Mouse (Mus musculus) heart, embryonic 12.5 days (tissue): ENCODE measurements around the gene Arhgdib. TPM values are rescaled to one million over a fixed set of nuclear protein-coding genes. Genes with fewer than 3 reads are reported as not detected.

Experiments used
- ATAC-seq: fragments of 200-750 bp; cut with Nextera tagmentation; 2 replicates; pipeline ENCODE4 v1.8.0; 2017; ENCODE audit warnings: moderate TSS enrichment, moderate library complexity; ENCODE audit not compliant: insufficient number of reproducible peaks, low FRiP score
- H3K27ac ChIP-seq: fragments of 300-500 bp; sonication (generic); 2 replicates; pipeline ENCODE4 v1.5.1; 2016; ENCODE audit warnings: mild to moderate bottlenecking, moderate library complexity; ENCODE audit not compliant: poor library complexity, severe bottlenecking
- H3K27me3 ChIP-seq: fragments of 300-500 bp; sonication (generic); replicated peaks from 2 replicates; pipeline ENCODE4 v1.6.1; 2016; ENCODE audit warnings: mild to moderate bottlenecking, moderate library complexity
- H3K36me3 ChIP-seq: fragments of 300-500 bp; sonication (generic); 2 replicates; pipeline ENCODE4 v1.6.1; 2016; ENCODE audit warnings: mild to moderate bottlenecking, moderate library complexity
- H3K4me1 ChIP-seq: fragments of 300-500 bp; sonication (generic); replicated peaks from 2 replicates; pipeline ENCODE4 v1.6.1; 2016; ENCODE audit warnings: mild to moderate bottlenecking
- H3K4me2 ChIP-seq: fragments of 300-500 bp; sonication (generic); 2 replicates; pipeline ENCODE4 v1.6.1; 2016; ENCODE audit warnings: mild to moderate bottlenecking, moderate library complexity
- H3K4me3 ChIP-seq: fragments of 300-500 bp; sonication (generic); 2 replicates; pipeline ENCODE4 v1.5.1; 2016; ENCODE audit warnings: mild to moderate bottlenecking
- H3K9ac ChIP-seq: fragments of 300-500 bp; sonication (generic); 2 replicates; pipeline ENCODE4 v1.6.1; 2016; ENCODE audit warnings: mild to moderate bottlenecking, moderate library complexity
- H3K9me3 ChIP-seq: fragments of 300-500 bp; sonication (generic); replicated peaks from 2 replicates; pipeline ENCODE4 v1.6.1; 2016; ENCODE audit warnings: mild to moderate bottlenecking, moderate library complexity
- WGBS: fragments of 180-500 bp; shearing (Covaris S2); methylation state at CpG from one replicate; pipeline ENCODE4 v1.1.7; 2016; 5-methylcytosine and 5-hydroxymethylcytosine counted together
- polyA plus RNA-seq: library from polyadenylated mRNA; unstranded; fragments of >200 nt; fragmentation: Nextera tagmentation; extraction: Ambion mirVana; gene quantifications from 2 replicates; pipeline ENCODE4 v1.2.1, GENCODE M21; 2016

The Arhgdib gene
- polyA plus RNA-seq, 1 experiment from 2014 or later: 93.8 TPM

GRCm38 (mm10) chr6:136937117-136937516, 4.6 kb downstream of the Arhgdib start:
- WGBS: 83% methylated on average over 3 of the region's 3 CpGs
- no peak overlapping the region for H3K4me3 ChIP-seq
- no peaks in the 10 kb centered on the region for H3K9me3 ChIP-seq
- H3K4me1 ChIP-seq: peaks cover 44% of the 10 kb centered on the region
- H3K27me3 ChIP-seq: no peaks in the 10 kb centered on the region
- no peak overlapping the region for H3K9ac ChIP-seq
- H3K36me3 ChIP-seq: peaks cover 9% of the 10 kb centered on the region
- H3K27ac ChIP-seq: no peak overlapping the region
- H3K4me2 ChIP-seq: no peak overlapping the region
- no peak for ATAC-seq

GRCm38 (mm10) chr6:136936361-136936760, 5.3 kb downstream of the Arhgdib start:
- 82% methylated on average over 9 of the region's 9 CpGs for WGBS
- H3K36me3 ChIP-seq: peaks cover 11% of the 10 kb centered on the region
- H3K4me3 ChIP-seq: no peak overlapping the region
- peaks cover 43% of the 10 kb centered on the region for H3K4me1 ChIP-seq
- no peak overlapping the region for H3K4me2 ChIP-seq
- H3K27ac ChIP-seq: no peak overlapping the region
- H3K27me3 ChIP-seq: no peaks in the 10 kb centered on the region
- H3K9me3 ChIP-seq: no peaks in the 10 kb centered on the region
- H3K9ac ChIP-seq: no peak overlapping the region
- ATAC-seq: no peak

GRCm38 (mm10) chr6:136935233-136935632, 6.5 kb downstream of the Arhgdib start:
- H3K36me3 ChIP-seq: peaks cover 11% of the 10 kb centered on the region
- H3K4me1 ChIP-seq: peaks cover 43% of the 10 kb centered on the region
- H3K27me3 ChIP-seq: no peaks in the 10 kb centered on the region
- no peak overlapping the region for H3K4me3 ChIP-seq
- no peak overlapping the region for H3K27ac ChIP-seq
- H3K9ac ChIP-seq: no peak overlapping the region
- H3K4me2 ChIP-seq: no peak overlapping the region
- ATAC-seq: no peak
- 58% methylated on average over 3 of the region's 3 CpGs for WGBS
- H3K9me3 ChIP-seq: no peaks in the 10 kb centered on the region

- H3K27ac ChIP-seq: no peak overlapping the region
- H3K4me1 ChIP-seq: peaks cover 33% of the 10 kb centered on the region
- 76% methylated on average over 7 of the region's 7 CpGs for WGBS
Measured at GRCm38 (mm10) chr6:136934068-136934467, 7.6 kb downstream of the Arhgdib start.

GRCm38 (mm10) chr6:136931246-136931645, 10.5 kb downstream of the Arhgdib start:
- WGBS: 73% methylated on average over 13 of the region's 13 CpGs
- peak overlapping the region; percentile 82 for H3K27ac ChIP-seq
- no peak overlapping the region for H3K4me3 ChIP-seq
- no peaks in the 10 kb centered on the region for H3K27me3 ChIP-seq
- H3K4me2 ChIP-seq: no peak overlapping the region
- 0 out of 2 replicates have a peak overlapping the region, but pooled peaks have one; percentile 1 for H3K9ac ChIP-seq
- peaks cover 24% of the 10 kb centered on the region for H3K4me1 ChIP-seq
- H3K9me3 ChIP-seq: no peaks in the 10 kb centered on the region
- ATAC-seq: no peak
- peaks cover 23% of the 10 kb centered on the region for H3K36me3 ChIP-seq

More at GRCm38 (mm10) chr6:136934068-136934467, 7.6 kb downstream of the Arhgdib start:
- no peak for ATAC-seq
- no peak overlapping the region for H3K4me3 ChIP-seq
- no peak overlapping the region for H3K9ac ChIP-seq
- no peaks in the 10 kb centered on the region for H3K9me3 ChIP-seq
- H3K27me3 ChIP-seq: no peaks in the 10 kb centered on the region
- H3K36me3 ChIP-seq: peaks cover 13% of the 10 kb centered on the region
- no peak overlapping the region for H3K4me2 ChIP-seq

GRCm38 (mm10) chr6:136930677-136931076, 11.0 kb downstream of the Arhgdib start:
- no peaks in the 10 kb centered on the region for H3K27me3 ChIP-seq
- WGBS: 2% methylated on average over 12 of the region's 12 CpGs

GRCm38 (mm10) chr6:136927626-136928025, 14.1 kb downstream of the Arhgdib start:
- no peak for ATAC-seq
- Histone ChIP-seq H3K4me2 (no peak overlapping the region), H3K36me3 (peaks cover 40% of the 10 kb centered on the region), H3K9me3 (no peaks in the 10 kb centered on the region), H3K27me3 (no peaks in the 10 kb centered on the region), H3K4me1 (peaks cover 15% of the 10 kb centered on the region), H3K9ac (no peak overlapping the region), H3K4me3 (no peak overlapping the region), H3K27ac (no peak overlapping the region)
- 94% methylated on average over 1 of the region's 1 CpGs for WGBS

More at GRCm38 (mm10) chr6:136930677-136931076, 11.0 kb downstream of the Arhgdib start:
- Histone ChIP-seq H3K4me2 (peak overlapping the region; percentile 59), H3K9ac (peak overlapping the region; percentile 63; the same call in 1 of the 2 replicates), H3K9me3 (no peaks in the 10 kb centered on the region), H3K27ac (peak overlapping the region; percentile 82), H3K4me1 (peaks cover 24% of the 10 kb centered on the region), H3K4me3 (peak overlapping the region; percentile 39), H3K36me3 (peaks cover 28% of the 10 kb centered on the region)
- ATAC-seq: peak; percentile 92

- no peak overlapping the region for H3K27ac ChIP-seq
- no peak for ATAC-seq
Measured at GRCm38 (mm10) chr6:136925049-136925448, 16.6 kb downstream of the Arhgdib start.

GRCm38 (mm10) chr6:136923532-136923931, 18.2 kb downstream of the Arhgdib start, which contains the start of gene Pde6h:
Gene Pde6h, plus strand, starts transcription at chr6:136923832.
- Histone ChIP-seq H3K27me3 (no peaks in the 10 kb centered on the region), H3K4me1 (peaks cover 13% of the 10 kb centered on the region), H3K36me3 (peaks cover 29% of the 10 kb centered on the region), H3K9ac (no peak within 1 kb of the TSS), H3K4me2 (no peak within 1 kb of the TSS), H3K9me3 (no peaks in the 10 kb centered on the region), H3K27ac (no peak within 1 kb of the TSS), H3K4me3 (no peak within 1 kb of the TSS)
- no peak for ATAC-seq
- 88% methylated on average over 8 of the region's 8 CpGs for WGBS

More at GRCm38 (mm10) chr6:136925049-136925448, 16.6 kb downstream of the Arhgdib start:
- Histone ChIP-seq H3K36me3 (peaks cover 36% of the 10 kb centered on the region), H3K4me3 (no peak overlapping the region), H3K9me3 (no peaks in the 10 kb centered on the region), H3K27me3 (no peaks in the 10 kb centered on the region), H3K4me1 (peaks cover 13% of the 10 kb centered on the region), H3K4me2 (no peak overlapping the region), H3K9ac (no peak overlapping the region)
- WGBS: 64% methylated on average over 8 of the region's 8 CpGs

- H3K9me3 ChIP-seq: no peaks in the 10 kb centered on the region
- WGBS: 85% methylated on average over 7 of the region's 7 CpGs
- no peak overlapping the region for H3K9ac ChIP-seq
- peaks cover 26% of the 10 kb centered on the region for H3K36me3 ChIP-seq
- H3K4me1 ChIP-seq: peaks cover 13% of the 10 kb centered on the region
- no peak overlapping the region for H3K4me3 ChIP-seq
- no peaks in the 10 kb centered on the region for H3K27me3 ChIP-seq
- no peak overlapping the region for H3K27ac ChIP-seq
- ATAC-seq: no peak
- H3K4me2 ChIP-seq: no peak overlapping the region
Measured at GRCm38 (mm10) chr6:136922871-136923270, 18.8 kb downstream of the Arhgdib start.

GRCm38 (mm10) chr6:136922080-136922479, 19.6 kb downstream of the Arhgdib start, which contains the start of gene Erp27:
Gene Erp27, minus strand, starts transcription at chr6:136922180.
- H3K27ac ChIP-seq: no peak within 1 kb of the TSS
- peaks cover 13% of the 10 kb centered on the region for H3K4me1 ChIP-seq
- no peak within 1 kb of the TSS for H3K4me2 ChIP-seq
- H3K9ac ChIP-seq: no peak within 1 kb of the TSS
- no peaks in the 10 kb centered on the region for H3K27me3 ChIP-seq
- H3K9me3 ChIP-seq: no peaks in the 10 kb centered on the region
- H3K4me3 ChIP-seq: no peak within 1 kb of the TSS
- ATAC-seq: no peak
- H3K36me3 ChIP-seq: peaks cover 26% of the 10 kb centered on the region
- WGBS: 65% methylated on average over 5 of the region's 5 CpGs

- no peaks in the 10 kb centered on the region for H3K27me3 ChIP-seq
- H3K36me3 ChIP-seq: peaks cover 26% of the 10 kb centered on the region
- no peak overlapping the region for H3K27ac ChIP-seq
- H3K9me3 ChIP-seq: no peaks in the 10 kb centered on the region
- H3K9ac ChIP-seq: no peak overlapping the region
- peaks cover 13% of the 10 kb centered on the region for H3K4me1 ChIP-seq
- 56% methylated on average over 7 of the region's 7 CpGs for WGBS
- no peak for ATAC-seq
- no peak overlapping the region for H3K4me2 ChIP-seq
- no peak overlapping the region for H3K4me3 ChIP-seq
Measured at GRCm38 (mm10) chr6:136921601-136922000, 20.1 kb downstream of the Arhgdib start.
